ENCODE assay signal across 8 mouse cellular contexts in the genomic region with DNA sequence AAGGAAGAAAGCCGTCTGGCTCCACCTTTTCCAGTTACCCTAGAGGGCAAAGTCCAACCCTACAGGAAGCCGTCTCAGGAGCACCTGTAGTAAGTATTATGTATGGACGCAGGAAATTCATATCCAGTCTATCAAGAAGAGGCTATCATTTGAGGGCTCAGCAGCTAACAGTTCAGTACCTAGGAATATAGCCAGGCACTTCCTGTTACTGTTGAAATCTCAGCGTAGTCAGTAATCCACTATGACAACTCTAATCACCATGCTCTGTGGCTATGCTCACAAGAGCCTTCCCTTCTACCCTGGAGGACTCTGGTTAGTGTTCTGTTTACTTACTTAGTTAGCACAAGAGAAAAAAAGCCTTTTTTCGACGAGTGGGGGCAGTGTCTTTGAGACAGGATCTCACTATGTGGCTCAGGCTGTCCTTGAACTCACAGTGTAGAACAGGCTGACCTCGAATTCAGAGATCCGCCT. TPM values are rescaled to one million over a fixed set of nuclear protein-coding genes. Genes with fewer than 3 reads are reported as not detected.
DNase-seq lines count a peak whose midpoint lies in the region; ATAC-seq and TF ChIP-seq lines count a peak whose summit lies in the region.

No protein-coding gene starts in this region.

- 52% methylated on average over 8 of the region's 8 CpGs for WGBS in heart, embryonic 14.5 days
- 44% methylated on average over 8 of the region's 8 CpGs for WGBS in heart, adult 2 months
- 33% methylated on average over 8 of the region's 8 CpGs for WGBS in liver, embryonic 13.5 days (ENCODE audit: insufficient replicate concordance)

- no peak for TF ChIP-seq CTCF in heart, adult 2 months (IDR thresholded peaks at IDR 0.05)
- no peak for TF ChIP-seq CTCF in ES-Bruce4 (IDR thresholded peaks at IDR 0.05; ENCODE audit: low read depth, low read length)
- TF ChIP-seq CTCF in embryonic fibroblast, embryonic 13.5 days (IDR thresholded peaks at IDR 0.05; ENCODE audit: borderline replicate concordance, insufficient read depth, low read length), result no peak

- H3K4me2 ChIP-seq in heart, embryonic 14.5 days (ENCODE audit: low read length), result peak overlapping the region; percentile 98
- peak overlapping the region; percentile 90 for H3K4me2 ChIP-seq in liver, embryonic 13.5 days

- H3K4me3 ChIP-seq in heart, embryonic 14.5 days (ENCODE audit: control insufficient read depth in 1 of 2, insufficient read depth in 1 of 2, low read depth in 1 of 2, low read length in 2 of 2), result peak overlapping the region in 1 of 2 experiments; percentile 95; a peak in 2 of 4 replicates
- H3K4me3 ChIP-seq in heart, adult 2 months, result no peak overlapping the region
- H3K4me3 ChIP-seq in ES-Bruce4 (ENCODE audit: low read depth, low read length), result peak overlapping the region; percentile 76; the same call in 1 of the 2 replicates
- H3K4me3 ChIP-seq in embryonic fibroblast, embryonic 13.5 days (ENCODE audit: insufficient read depth, low read length), result peak overlapping the region; percentile 82
- H3K4me3 ChIP-seq in liver, embryonic 13.5 days (replicated peaks), result peak overlapping the region; percentile 92

- H3K36me3 ChIP-seq in heart, embryonic 14.5 days (ENCODE audit: control insufficient read depth, insufficient read depth, low read length), result peaks cover 11% of the 10 kb centered on the region
- no peaks in the 10 kb centered on the region; the same call in 1 of the 2 replicates for H3K36me3 ChIP-seq in heart, adult 2 months (ENCODE audit: control insufficient read depth, insufficient read depth, low read length)
- H3K36me3 ChIP-seq in ES-Bruce4 (ENCODE audit: control insufficient read depth, insufficient read depth, low read length, poor library complexity, severe bottlenecking), result no peaks in the 10 kb centered on the region
- peaks cover 27% of the 10 kb centered on the region for H3K36me3 ChIP-seq in liver, embryonic 13.5 days

- H3K79me2 ChIP-seq in heart, adult 2 months (replicated peaks; ENCODE audit: control insufficient read depth, insufficient read depth, low read length), result peaks cover 4% of the 10 kb centered on the region; the same call in 1 of the 2 replicates

- H3K4me1 ChIP-seq in heart, embryonic 14.5 days (ENCODE audit: control insufficient read depth in 2 of 2, insufficient read depth in 2 of 2, low read length in 2 of 2), result peaks cover 0 to 15% of the 10 kb centered on the region in 2 experiments; a peak in 3 of 4 replicates
- H3K4me1 ChIP-seq in heart, adult 2 months (ENCODE audit: control insufficient read depth, insufficient read depth, low read length), result peaks cover 2% of the 10 kb centered on the region; the same call in 1 of the 2 replicates
- no peaks in the 10 kb centered on the region for H3K4me1 ChIP-seq in ES-Bruce4 (ENCODE audit: control insufficient read depth, insufficient read depth, low read length)
- peaks cover 6% of the 10 kb centered on the region; the same call in 1 of the 2 replicates for H3K4me1 ChIP-seq in embryonic fibroblast, embryonic 13.5 days (ENCODE audit: control insufficient read depth, insufficient read depth, low read length)
- peaks cover 58% of the 10 kb centered on the region for H3K4me1 ChIP-seq in liver, embryonic 13.5 days (replicated peaks)

- no peak for ATAC-seq in heart, embryonic 14.5 days (ENCODE audit: insufficient number of reproducible peaks, insufficient read depth, low FRiP score, low read depth)
- ATAC-seq in liver, embryonic 13.5 days (ENCODE audit: low read depth), result no peak

- intact Hi-C loops in heart, adult 2 months (cut with DNase I), result loop anchor here (5.0 kb wide), 3 partner anchors 89 to 331 kb away; partner anchors contain the start of genes 1110059G10Rik, Kif15 and Tmem42

- no peak for TF ChIP-seq EP300 in heart, adult 2 months (IDR thresholded peaks at IDR 0.05; ENCODE audit: insufficient read depth, low read depth, low read length)
- no peak for TF ChIP-seq EP300 in ES-Bruce4 (IDR thresholded peaks at IDR 0.05; ENCODE audit: insufficient read depth, low read depth, low read length)

- no peak overlapping the region for H3K27ac ChIP-seq in heart, embryonic 14.5 days (replicated peaks in 1 of 2; ENCODE audit: control insufficient read depth in 1 of 2, insufficient read depth in 1 of 2, low read depth in 2 of 2, low read length in 2 of 2)
- no peak overlapping the region for H3K27ac ChIP-seq in heart, adult 2 months
- H3K27ac ChIP-seq in ES-Bruce4 (ENCODE audit: insufficient read depth, low read length), result no peak overlapping the region
- H3K27ac ChIP-seq in embryonic fibroblast, embryonic 13.5 days (ENCODE audit: insufficient read depth, low read length), result no peak overlapping the region
- no peak overlapping the region for H3K27ac ChIP-seq in liver, embryonic 13.5 days

- no peak for DNase-seq in heart, adult 2 months
- DNase-seq in liver, embryonic 13.5 days, result no peak
- no peak for DNase-seq in frontal cortex, adult 2 months (ENCODE audit: extremely low spot score in 1 of 2, low spot score in 1 of 2)
- no peak for DNase-seq in spleen, adult 18-20 months
- DNase-seq in cerebellum, postnatal 14 days, result no peak

- H3K9me3 ChIP-seq in heart, embryonic 14.5 days (ENCODE audit: control insufficient read depth, low read length), result no peaks in the 10 kb centered on the region
- no peaks in the 10 kb centered on the region for H3K9me3 ChIP-seq in ES-Bruce4 (replicated peaks; ENCODE audit: control insufficient read depth, insufficient read depth, low read length, poor library complexity, severe bottlenecking)
- no peaks in the 10 kb centered on the region for H3K9me3 ChIP-seq in liver, embryonic 13.5 days (replicated peaks)

- TF ChIP-seq POLR2A in heart, adult 2 months (IDR thresholded peaks at IDR 0.05; ENCODE audit: insufficient read depth, low read depth, low read length), result no peak
- no peak for TF ChIP-seq POLR2A in ES-Bruce4 (IDR thresholded peaks at IDR 0.05; ENCODE audit: insufficient read depth, low read length)
- no peak for TF ChIP-seq POLR2A in embryonic fibroblast, embryonic 13.5 days (IDR thresholded peaks at IDR 0.05; ENCODE audit: low read depth, low read length)

- peak overlapping the region; percentile 96 for H3K9ac ChIP-seq in heart, embryonic 14.5 days (ENCODE audit: low read length)
- H3K9ac ChIP-seq in heart, adult 2 months (ENCODE audit: low read depth, low read length), result no peak overlapping the region
- peak overlapping the region; percentile 43 for H3K9ac ChIP-seq in ES-Bruce4 (ENCODE audit: low read depth, poor library complexity, severe bottlenecking)
- H3K9ac ChIP-seq in liver, embryonic 13.5 days, result peak overlapping the region; percentile 94

- no peaks in the 10 kb centered on the region for H3K27me3 ChIP-seq in heart, embryonic 14.5 days (ENCODE audit: control insufficient read depth, insufficient read depth, low read length)
- H3K27me3 ChIP-seq in heart, adult 2 months (ENCODE audit: control insufficient read depth, insufficient read depth, low read length), result no peaks in the 10 kb centered on the region
- H3K27me3 ChIP-seq in ES-Bruce4 (ENCODE audit: control insufficient read depth, insufficient read depth, low read length, poor library complexity, severe bottlenecking), result no peaks in the 10 kb centered on the region
- no peaks in the 10 kb centered on the region for H3K27me3 ChIP-seq in liver, embryonic 13.5 days

RNA-seq across cellular contexts. Expression of gene Zdhhc3, which starts 1.2 kb away (rescaled TPM):
- 36.5 and 36.9 TPM in 2 replicates for polyA plus RNA-seq in heart, embryonic 14.5 days (2014; fragmentation: Nextera tagmentation; extraction: Ambion mirVana)
- 10 to 100 TPM; 36.7 to 42.8 TPM for total RNA-seq in heart, adult 2 months (2021)
- 57.8 and 66.2 TPM in 2 replicates for polyA plus RNA-seq in heart, adult 2 months (2012; rRNA removed)
- polyA plus RNA-seq in ES-Bruce4 (2011; ENCODE audit: insufficient read depth, insufficient read length, low read depth, missing spikeins), result 48.2 and 51.2 TPM in 2 replicates
- polyA plus RNA-seq in embryonic fibroblast, embryonic 13.5 days (2011; ENCODE audit: insufficient read length, low read depth, missing spikeins), result 88.0 and 92.1 TPM in 2 replicates
- polyA plus RNA-seq in liver, embryonic 13.5 days (2015; fragmentation: Nextera tagmentation; extraction: Ambion mirVana), result 37.9 and 43.3 TPM in 2 replicates
- polyA plus RNA-seq in frontal cortex, adult 2 months (2012; rRNA removed), result 62.0 and 63.7 TPM in 2 replicates

RNA-seq across cellular contexts. Expression of gene Exosc7, which starts 1.2 kb away (rescaled TPM):
- 68.0 and 72.9 TPM in 2 replicates for polyA plus RNA-seq in heart, embryonic 14.5 days (2014; fragmentation: Nextera tagmentation; extraction: Ambion mirVana)
- 10 to 100 TPM; 26.7 to 27.9 TPM for total RNA-seq in heart, adult 2 months (2021)
- 19.8 and 34.5 TPM in 2 replicates for polyA plus RNA-seq in heart, adult 2 months (2012; rRNA removed)
- polyA plus RNA-seq in ES-Bruce4 (2011; ENCODE audit: insufficient read depth, insufficient read length, low read depth, missing spikeins), result 74.7 and 75.4 TPM in 2 replicates
- polyA plus RNA-seq in embryonic fibroblast, embryonic 13.5 days (2011; ENCODE audit: insufficient read length, low read depth, missing spikeins), result 28.9 and 38.1 TPM in 2 replicates
- polyA plus RNA-seq in liver, embryonic 13.5 days (2015; fragmentation: Nextera tagmentation; extraction: Ambion mirVana), result 109 and 118 TPM in 2 replicates
- polyA plus RNA-seq in frontal cortex, adult 2 months (2012; rRNA removed), result 65.5 and 71.4 TPM in 2 replicates

RNA-seq across cellular contexts. Expression of gene Clec3b, which starts 39.0 kb away (rescaled TPM):
- polyA plus RNA-seq in heart, embryonic 14.5 days (2014; fragmentation: Nextera tagmentation; extraction: Ambion mirVana), result not detected in 2 replicates
- total RNA-seq in heart, adult 2 months (2021), result 10 to 100 TPM; 47.0 to 71.1 TPM
- 60.6 and 62.3 TPM in 2 replicates for polyA plus RNA-seq in heart, adult 2 months (2012; rRNA removed)
- polyA plus RNA-seq in ES-Bruce4 (2011; ENCODE audit: insufficient read depth, insufficient read length, low read depth, missing spikeins), result not detected in 2 replicates
- not detected in 2 replicates for polyA plus RNA-seq in embryonic fibroblast, embryonic 13.5 days (2011; ENCODE audit: insufficient read length, low read depth, missing spikeins)
- polyA plus RNA-seq in liver, embryonic 13.5 days (2015; fragmentation: Nextera tagmentation; extraction: Ambion mirVana), result 0.10 TPM in 1 of 2 replicates, not detected in the other
- polyA plus RNA-seq in frontal cortex, adult 2 months (2012; rRNA removed), result 5.8 and 8.4 TPM in 2 replicates
